Mouse (Mus musculus): ENCODE data around the gene Magi1.
"Not testable (repeated sequence)": the region's sequence is repeated elsewhere in the genome, so short reads cannot be mapped to it uniquely, and the experiment has no call there.

Gene Magi1

GRCm38 (mm10) chr6:94060621-94061213, 223.0 kb downstream of the Magi1 start:
- DNase-seq (ENCODE audit: low spot score): no peak

GRCm38 (mm10) chr6:94059090-94059489, 224.6 kb downstream of the Magi1 start:
- DNase-seq (ENCODE audit: low spot score): no peak

- DNase-seq (ENCODE audit: low spot score): peak; percentile 41
Observed at GRCm38 (mm10) chr6:94053920-94054319, 229.8 kb downstream of the Magi1 start.

GRCm38 (mm10) chr6:94045180-94045579, 238.5 kb downstream of the Magi1 start:
- DNase-seq (ENCODE audit: low spot score): no peak

DNA sequence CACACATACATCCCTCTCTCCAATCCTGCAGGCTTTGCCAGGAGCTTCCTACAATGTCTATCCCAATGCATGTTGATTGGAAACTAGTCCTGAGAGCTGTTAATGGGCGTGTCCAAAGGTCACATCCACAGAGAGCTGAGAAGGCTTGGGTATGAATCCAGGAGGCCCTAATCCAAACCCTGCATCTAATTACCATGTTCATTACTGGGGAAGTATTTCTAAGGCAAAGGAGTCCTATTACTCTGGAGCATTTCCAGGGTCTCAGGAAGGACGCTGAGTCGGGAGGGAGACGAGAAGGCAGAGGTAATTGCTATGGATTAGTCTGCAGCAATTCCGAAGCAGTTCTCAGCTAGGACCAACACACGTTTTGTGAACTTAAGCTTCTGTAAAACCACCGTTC, 240.3 kb downstream of the Magi1 start:
- DNase-seq (ENCODE audit: low spot score): no peak

DNA sequence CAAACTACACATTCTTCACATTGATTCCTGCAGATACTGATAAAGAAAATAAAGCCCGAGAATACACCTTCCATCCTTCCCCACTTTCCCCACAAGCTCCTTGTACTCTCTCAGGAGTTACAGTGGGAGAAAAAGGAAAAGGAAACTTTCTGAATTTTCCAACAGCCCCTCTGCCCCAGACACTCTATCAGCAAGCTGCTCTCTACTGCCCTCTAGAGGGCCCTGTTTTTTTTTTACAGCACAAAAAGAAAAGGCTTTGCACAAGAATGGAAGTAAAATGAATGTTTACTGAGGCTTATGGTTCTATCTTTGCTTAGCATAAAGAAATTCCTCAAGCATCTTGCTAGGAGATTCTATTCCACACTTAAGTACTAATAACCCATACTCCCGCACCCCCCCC, 243.6 kb downstream of the Magi1 start:
- no peak for DNase-seq (ENCODE audit: low spot score)

GRCm38 (mm10) chr6:94038897-94039296, 244.8 kb downstream of the Magi1 start:
- DNase-seq (ENCODE audit: low spot score): no peak

- no peak for DNase-seq (ENCODE audit: low spot score)
Observed at GRCm38 (mm10) chr6:94036554-94036953, 247.2 kb downstream of the Magi1 start.

DNA sequence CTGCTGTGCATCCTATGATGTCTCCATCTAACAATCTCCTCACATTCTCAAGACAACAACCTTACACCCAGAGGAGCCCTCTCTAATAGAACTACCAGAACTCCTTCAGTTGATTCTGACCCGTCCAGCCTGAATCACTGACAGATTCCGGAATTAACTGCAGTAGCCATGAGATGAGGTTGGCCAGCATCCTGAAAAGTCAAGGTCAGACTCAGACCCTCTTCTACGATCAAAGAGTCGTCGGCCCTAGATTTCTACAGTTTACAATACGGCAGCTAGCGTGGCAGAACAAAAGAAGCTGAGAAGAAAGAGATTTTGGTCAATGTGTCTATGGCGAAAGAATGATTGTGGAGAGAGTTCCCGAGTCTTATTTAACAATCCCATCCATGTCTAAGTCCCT, 257.4 kb downstream of the Magi1 start:
- DNase-seq (ENCODE audit: low spot score): no peak

- DNase-seq (ENCODE audit: low spot score): no peak
Observed at GRCm38 (mm10) chr6:94022437-94022836, 261.3 kb downstream of the Magi1 start.

DNA sequence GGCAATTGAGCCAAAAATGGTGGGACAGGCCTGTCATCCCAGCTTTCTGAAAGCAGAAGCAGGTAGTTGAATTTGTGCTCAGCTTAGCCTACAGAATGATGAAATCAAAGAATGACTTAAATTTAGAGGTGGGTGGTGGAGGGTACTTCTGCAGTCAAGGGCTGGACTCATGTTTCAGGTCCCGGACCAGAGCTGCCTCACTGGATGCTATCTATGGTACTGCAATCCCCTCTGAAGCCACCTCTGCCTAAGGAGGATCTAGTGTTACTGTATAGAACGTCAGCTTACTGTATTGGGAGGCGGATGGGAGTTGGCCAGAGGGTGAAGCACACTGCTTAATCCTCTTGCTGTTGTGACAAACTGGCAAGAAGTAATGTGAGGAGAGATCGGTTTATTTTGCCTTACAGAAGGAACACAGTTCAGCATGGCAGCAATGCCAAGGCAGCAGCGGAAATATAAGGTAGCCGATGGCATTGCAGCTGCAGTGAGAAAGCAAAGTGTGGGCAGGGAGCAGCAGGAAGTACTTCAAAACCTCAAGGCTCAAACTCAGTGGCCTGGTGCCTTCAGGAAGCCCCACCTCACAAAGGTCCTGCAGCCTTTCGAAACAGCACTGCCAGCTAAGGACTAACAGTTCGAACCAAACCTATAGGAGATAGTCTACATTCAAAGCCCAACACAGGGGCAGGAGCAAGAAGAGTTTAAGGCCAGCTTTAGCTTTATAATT, 262.3 kb downstream of the Magi1 start:
- DNase-seq (ENCODE audit: low spot score): no peak

GRCm38 (mm10) chr6:94020566-94020965, 263.2 kb downstream of the Magi1 start:
- no peak for DNase-seq (ENCODE audit: low spot score)

DNA sequence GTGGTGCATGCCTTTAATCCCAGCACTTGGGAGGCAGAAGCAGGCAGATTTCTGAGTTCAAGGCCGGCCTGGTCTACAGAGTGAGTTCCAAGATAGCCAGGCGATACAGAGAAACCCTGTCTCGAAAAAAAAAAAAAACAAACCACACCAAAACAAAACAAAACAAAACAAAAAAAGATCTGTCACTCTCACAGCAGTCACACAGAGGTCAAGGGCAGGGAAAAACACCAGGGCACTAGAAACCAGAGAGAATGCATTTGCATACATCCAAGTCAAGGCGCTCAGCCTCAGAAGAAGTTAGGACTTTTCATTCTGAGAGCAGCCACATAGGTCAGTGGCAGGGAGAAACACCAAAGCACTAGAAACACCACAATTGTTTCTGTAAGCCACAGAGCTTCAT, 263.8 kb downstream of the Magi1 start:
- no peak for DNase-seq (ENCODE audit: low spot score)

GRCm38 (mm10) chr6:94013761-94014160, 270.0 kb downstream of the Magi1 start:
- DNase-seq (ENCODE audit: low spot score): no peak

- DNase-seq (ENCODE audit: low spot score): no peak
Observed at GRCm38 (mm10) chr6:94011947-94012346, 271.8 kb downstream of the Magi1 start.

DNA sequence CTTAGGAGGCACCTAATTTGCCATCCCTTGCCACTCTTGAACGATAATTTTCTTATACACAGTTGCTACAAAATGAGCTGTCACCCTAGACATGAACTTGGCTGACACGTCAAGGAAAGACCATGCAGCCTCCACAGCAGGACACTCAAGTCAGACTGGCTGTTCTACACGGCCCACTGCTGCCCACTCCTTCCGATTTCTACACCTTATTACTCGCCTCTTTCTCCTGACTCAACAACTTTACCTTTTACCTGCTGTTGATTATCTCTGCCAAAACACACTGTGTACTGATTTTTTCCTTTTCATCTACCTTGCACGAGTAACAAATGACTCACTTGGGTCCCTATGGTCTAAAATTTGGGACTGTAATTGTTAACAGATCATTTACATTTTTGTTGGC, 272.2 kb downstream of the Magi1 start:
- no peak for DNase-seq (ENCODE audit: low spot score)

- no peak for DNase-seq (ENCODE audit: low spot score)
Observed at GRCm38 (mm10) chr6:94008577-94008976, 275.1 kb downstream of the Magi1 start.

DNA sequence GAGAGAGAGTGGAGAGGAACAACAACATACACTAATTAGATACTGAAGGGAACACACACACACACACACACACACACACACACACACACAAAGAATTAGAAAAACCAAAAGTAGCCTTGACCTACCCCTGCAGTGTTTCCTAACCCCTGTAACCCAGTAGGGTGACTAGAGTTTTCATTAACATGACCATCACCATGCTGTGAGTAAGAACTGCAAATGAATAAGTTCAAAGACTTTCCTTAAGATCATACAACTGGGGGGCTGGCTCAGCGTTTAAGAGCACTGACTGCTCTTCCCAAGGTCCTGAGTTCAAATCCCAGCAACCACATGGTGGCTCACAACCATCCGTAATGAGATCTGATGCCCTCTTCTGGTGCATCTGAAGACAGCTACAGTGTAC, 280.1 kb downstream of the Magi1 start:
- DNase-seq (ENCODE audit: low spot score): not testable (repeated sequence)

DNA sequence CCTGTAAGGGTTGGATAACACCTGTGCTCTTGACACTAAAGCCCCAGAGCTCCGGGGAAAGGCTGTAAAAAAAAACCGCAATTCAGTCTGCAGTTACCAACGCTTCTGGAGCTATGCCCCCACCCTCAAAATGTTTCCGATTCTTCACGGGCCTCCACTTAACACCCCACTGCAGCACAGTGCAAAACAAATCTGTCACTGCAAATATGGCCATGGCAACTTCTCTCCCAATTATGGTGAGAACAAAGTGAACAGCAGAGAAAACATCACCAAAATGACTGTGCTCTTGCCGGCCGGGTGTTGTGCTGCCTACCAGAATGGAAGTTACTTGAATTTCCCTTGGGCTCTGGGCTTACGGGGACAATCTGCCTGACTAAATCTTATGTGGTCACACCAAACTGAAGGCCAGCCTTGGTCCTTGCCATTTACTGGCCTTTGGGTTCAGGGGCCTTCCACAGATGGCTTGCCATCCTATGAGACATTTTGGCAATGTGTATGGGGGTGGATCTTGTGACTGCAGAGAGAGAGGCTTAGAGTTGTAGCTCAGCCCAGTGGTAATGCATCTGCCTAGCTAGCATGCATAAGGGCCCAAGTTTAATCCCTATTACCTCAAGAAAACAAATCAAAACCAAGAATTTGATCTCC, 286.8 kb downstream of the Magi1 start:
- no peak for DNase-seq (ENCODE audit: low spot score)

DNA sequence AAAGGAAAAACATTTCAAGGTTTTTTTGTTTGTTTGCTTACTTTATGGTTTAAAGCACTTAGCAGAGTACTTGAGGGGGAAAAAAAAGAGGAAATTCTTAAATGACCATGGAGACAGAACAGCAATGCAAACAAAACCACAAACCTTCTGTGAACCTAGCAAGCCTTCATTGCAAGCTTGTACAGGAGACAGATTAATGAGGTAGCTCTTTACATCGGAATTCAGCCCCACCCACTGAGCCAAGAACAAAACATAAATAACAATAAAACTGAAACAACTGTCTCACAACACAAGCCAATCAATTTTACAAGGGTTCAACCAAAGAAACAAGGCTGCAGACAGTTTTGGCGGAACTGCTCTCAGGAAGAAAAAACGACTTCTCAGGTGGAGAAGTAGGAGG, 296.2 kb downstream of the Magi1 start:
- DNase-seq (ENCODE audit: low spot score): no peak

DNA sequence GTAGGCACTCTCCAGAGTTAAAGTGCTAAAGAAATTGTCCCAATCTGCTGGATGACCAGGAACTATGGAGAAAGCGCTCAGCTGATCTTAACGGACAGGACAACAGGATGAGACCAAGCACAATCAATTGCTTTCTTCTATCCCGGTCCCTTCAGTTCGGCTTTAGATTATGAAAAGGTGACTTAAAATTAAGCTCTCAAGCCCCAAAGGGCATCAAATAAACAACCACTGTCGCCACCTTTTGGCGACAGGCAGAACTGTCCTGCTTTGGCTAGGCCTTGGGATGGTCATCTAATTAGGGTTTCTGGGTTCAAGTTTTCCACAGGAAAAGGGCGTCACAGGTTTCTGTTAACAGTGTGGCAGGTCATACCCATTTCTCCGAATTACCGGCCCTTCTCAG, 298.6 kb downstream of the Magi1 start:
- DNase-seq (ENCODE audit: low spot score): peak; percentile 16

- DNase-seq (ENCODE audit: low spot score): no peak
Observed at GRCm38 (mm10) chr6:93983551-93983950, 300.2 kb downstream of the Magi1 start.

DNA sequence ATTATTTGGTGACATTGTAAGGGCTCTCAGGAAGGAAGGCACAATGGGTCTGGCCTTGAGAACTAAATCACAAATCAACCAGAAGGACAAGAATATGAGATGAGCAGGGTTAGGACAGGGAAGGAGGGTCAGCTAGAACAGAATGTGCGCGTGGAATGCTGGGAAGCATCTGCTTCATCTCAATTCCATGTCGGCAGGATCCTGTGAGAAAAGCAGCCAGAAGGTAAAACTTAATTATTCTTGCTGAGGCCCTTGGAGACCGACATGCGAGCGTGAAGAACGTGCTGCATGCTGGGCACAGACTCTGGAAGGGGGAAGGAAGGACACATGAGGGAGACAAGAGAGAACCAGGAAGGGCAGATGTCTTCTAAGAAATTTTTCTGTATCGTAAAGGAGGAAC, 302.5 kb downstream of the Magi1 start:
- no peak for DNase-seq (ENCODE audit: low spot score)

DNA sequence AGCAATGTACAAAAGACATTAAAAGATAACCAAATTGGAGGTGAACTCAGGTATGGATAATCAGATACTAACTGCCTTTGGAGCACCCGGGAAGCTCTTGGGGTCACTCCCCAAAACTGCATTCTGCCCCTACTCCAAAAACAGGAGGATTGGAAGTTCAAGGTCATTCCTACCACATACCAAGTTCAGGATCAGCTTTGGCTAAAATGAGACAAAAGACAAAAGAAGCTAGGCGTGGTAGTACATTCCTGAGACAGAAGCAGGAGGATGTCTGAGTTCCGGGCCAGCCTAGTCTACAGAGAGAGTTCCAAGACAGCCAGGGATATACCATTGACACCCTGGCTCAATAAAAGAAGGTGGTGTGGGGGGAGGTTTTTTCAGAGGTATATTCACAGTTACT, 304.5 kb downstream of the Magi1 start:
- no peak for DNase-seq (ENCODE audit: low spot score)
